Mouse (Mus musculus): ENCODE measurements around the gene Gabrg3. TPM values are rescaled to one million over a fixed set of nuclear protein-coding genes. Genes with fewer than 3 reads are reported as not detected.

The Gabrg3 gene
- total RNA-seq, 1 experiment, result 0.27 TPM

DNA sequence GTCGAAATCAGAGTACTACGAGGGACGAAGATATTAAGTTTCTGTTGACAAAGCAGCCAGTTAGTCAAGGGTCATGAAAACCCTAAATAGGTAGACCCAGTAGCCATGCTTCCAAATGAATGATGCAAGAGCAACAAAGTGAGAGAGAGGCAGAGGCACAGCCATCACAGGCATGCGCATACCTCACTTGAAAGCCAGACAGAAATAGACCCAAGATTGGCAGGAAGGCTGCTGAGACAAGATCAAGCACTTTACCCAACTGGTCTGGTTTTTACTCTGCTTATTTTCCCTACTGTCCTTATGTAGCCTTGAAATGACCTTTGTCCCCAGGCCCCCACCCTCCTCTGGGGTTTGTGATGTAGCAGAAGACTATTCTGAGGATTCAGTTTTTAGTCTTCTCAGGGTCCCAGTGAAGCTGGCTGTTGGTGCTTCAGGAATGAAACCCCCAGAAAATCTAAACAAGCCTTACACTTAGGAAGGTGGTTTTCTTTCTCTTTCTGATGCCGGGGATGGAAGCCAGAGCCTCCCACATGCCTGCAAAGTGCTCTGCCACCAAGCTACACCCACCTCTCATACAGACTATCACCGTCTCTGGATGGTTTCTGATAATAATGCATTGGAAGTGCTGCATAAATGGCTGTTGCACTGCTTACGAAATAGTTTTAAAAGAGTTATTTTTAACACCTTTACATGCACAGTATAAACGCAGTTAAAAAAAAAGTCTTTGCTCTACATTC is 30.3 kb downstream of the Gabrg3 start:
- no peak for DNase-seq (ENCODE audit: low read depth, low spot score)
- no peak overlapping the region for H3K27ac ChIP-seq (ENCODE audit: insufficient read depth, low read depth, low read length, poor library complexity, severe bottlenecking)
- H3K36me3 ChIP-seq (ENCODE audit: control insufficient read depth, insufficient read depth, low read length, poor library complexity, severe bottlenecking), result no peaks in the 10 kb centered on the region
- H3K4me3 ChIP-seq (ENCODE audit: insufficient read depth in 1 of 2, low read depth in 1 of 2, low read length in 2 of 2, poor library complexity in 1 of 2, severe bottlenecking in 1 of 2), result no peak overlapping the region
- H3K9ac ChIP-seq (ENCODE audit: insufficient read depth, low read depth, low read length, poor library complexity, severe bottlenecking), result no peak overlapping the region
- TF ChIP-seq ZC3H11A (IDR thresholded peaks at IDR 0.05; ENCODE audit: borderline replicate concordance, low read depth, low read length) (no peak), MAFK (IDR thresholded peaks at IDR 0.05; ENCODE audit: insufficient read depth, low read depth, low read length) (no peak)
- in situ Hi-C loops (cut with MboI; ENCODE audit: low sequenced_read_pairs in 2 of 2, unreplicated experiment in 2 of 2), result no loop called here
- H3K4me1 ChIP-seq (ENCODE audit: control insufficient read depth in 2 of 2, insufficient read depth in 2 of 2, low read length in 2 of 2, poor library complexity in 1 of 2), result no peaks in the 10 kb centered on the region; a peak in 1 of 4 replicates
- no peaks in the 10 kb centered on the region for H3K9me3 ChIP-seq (ENCODE audit: control insufficient read depth, insufficient read depth, low read depth, low read length)

DNA sequence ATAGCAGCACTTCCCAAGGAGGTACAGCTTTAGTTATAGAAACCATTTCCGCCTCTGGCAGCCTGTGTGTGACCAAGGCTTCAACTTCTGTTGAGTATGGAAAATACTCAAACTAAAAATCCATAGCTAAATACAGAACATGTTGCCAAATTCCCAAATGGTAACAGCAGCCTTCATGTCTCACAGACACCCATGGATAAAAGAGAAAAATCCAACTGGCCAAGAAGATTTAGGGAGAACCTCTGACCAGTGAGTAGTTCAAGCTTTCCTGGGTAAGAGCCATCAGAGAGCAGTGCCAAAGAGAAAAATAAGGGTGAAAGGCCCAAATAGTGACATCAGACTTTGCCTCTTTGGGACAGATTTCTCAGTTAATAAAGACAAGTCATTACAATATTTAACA is 38.2 kb downstream of the Gabrg3 start:
- no peak for DNase-seq (ENCODE audit: low read depth, low spot score)
- Histone ChIP-seq H3K4me1 (ENCODE audit: control insufficient read depth in 2 of 2, insufficient read depth in 2 of 2, low read length in 2 of 2, poor library complexity in 1 of 2) (no peaks in the 10 kb centered on the region), H3K4me3 (ENCODE audit: insufficient read depth in 1 of 2, low read depth in 1 of 2, low read length in 2 of 2, poor library complexity in 1 of 2, severe bottlenecking in 1 of 2) (no peak overlapping the region), H3K36me3 (ENCODE audit: control insufficient read depth, insufficient read depth, low read length, poor library complexity, severe bottlenecking) (no peaks in the 10 kb centered on the region), H3K9me3 (ENCODE audit: control insufficient read depth, insufficient read depth, low read depth, low read length) (no peaks in the 10 kb centered on the region), H3K27ac (ENCODE audit: insufficient read depth, low read depth, low read length, poor library complexity, severe bottlenecking) (no peak overlapping the region), H3K9ac (ENCODE audit: insufficient read depth, low read depth, low read length, poor library complexity, severe bottlenecking) (no peak overlapping the region)
- in situ Hi-C loops (cut with MboI; ENCODE audit: low sequenced_read_pairs in 2 of 2, unreplicated experiment in 2 of 2), result no loop called here
- TF ChIP-seq ZC3H11A (IDR thresholded peaks at IDR 0.05; ENCODE audit: borderline replicate concordance, low read depth, low read length) (no peak), ZNF384 (IDR thresholded peaks at IDR 0.05; ENCODE audit: low read depth, low read length) (no peak), CHD2 (IDR thresholded peaks at IDR 0.05; ENCODE audit: low read depth, low read length) (no peak), MAFK (IDR thresholded peaks at IDR 0.05; ENCODE audit: insufficient read depth, low read depth, low read length) (no peak), HCFC1 (IDR thresholded peaks at IDR 0.05; ENCODE audit: borderline replicate concordance, insufficient read depth, low read length) (no peak)

- no peak for DNase-seq (ENCODE audit: low read depth, low spot score)
- Histone ChIP-seq H3K4me3 (ENCODE audit: insufficient read depth in 1 of 2, low read depth in 1 of 2, low read length in 2 of 2, poor library complexity in 1 of 2, severe bottlenecking in 1 of 2) (no peak overlapping the region), H3K27ac (ENCODE audit: insufficient read depth, low read depth, low read length, poor library complexity, severe bottlenecking) (no peak overlapping the region), H3K9me3 (ENCODE audit: control insufficient read depth, insufficient read depth, low read depth, low read length) (no peaks in the 10 kb centered on the region), H3K4me1 (ENCODE audit: control insufficient read depth in 2 of 2, insufficient read depth in 2 of 2, low read length in 2 of 2, poor library complexity in 1 of 2) (no peaks in the 10 kb centered on the region), H3K9ac (ENCODE audit: insufficient read depth, low read depth, low read length, poor library complexity, severe bottlenecking) (no peak overlapping the region), H3K36me3 (ENCODE audit: control insufficient read depth, insufficient read depth, low read length, poor library complexity, severe bottlenecking) (no peaks in the 10 kb centered on the region)
- in situ Hi-C loops (cut with MboI; ENCODE audit: low sequenced_read_pairs in 2 of 2, unreplicated experiment in 2 of 2), result no loop called here
- no peak for TF ChIP-seq MAFK (IDR thresholded peaks at IDR 0.05; ENCODE audit: insufficient read depth, low read depth, low read length)
- no peak for TF ChIP-seq ZC3H11A (IDR thresholded peaks at IDR 0.05; ENCODE audit: borderline replicate concordance, low read depth, low read length)
- TF ChIP-seq HCFC1 (IDR thresholded peaks at IDR 0.05; ENCODE audit: borderline replicate concordance, insufficient read depth, low read length), result no peak
- TF ChIP-seq ZNF384 (IDR thresholded peaks at IDR 0.05; ENCODE audit: low read depth, low read length), result no peak
- TF ChIP-seq CHD2 (IDR thresholded peaks at IDR 0.05; ENCODE audit: low read depth, low read length), result no peak
Observed at GRCm38 (mm10) chr7:57341910-57342309, 45.1 kb downstream of the Gabrg3 start.

GRCm38 (mm10) chr7:57331211-57331610 is 55.8 kb downstream of the Gabrg3 start:
- Histone ChIP-seq H3K4me3 (ENCODE audit: insufficient read depth in 1 of 2, low read depth in 1 of 2, low read length in 2 of 2, poor library complexity in 1 of 2, severe bottlenecking in 1 of 2) (no peak overlapping the region), H3K36me3 (ENCODE audit: control insufficient read depth, insufficient read depth, low read length, poor library complexity, severe bottlenecking) (no peaks in the 10 kb centered on the region), H3K9ac (ENCODE audit: insufficient read depth, low read depth, low read length, poor library complexity, severe bottlenecking) (no peak overlapping the region), H3K27ac (ENCODE audit: insufficient read depth, low read depth, low read length, poor library complexity, severe bottlenecking) (no peak overlapping the region), H3K9me3 (ENCODE audit: control insufficient read depth, insufficient read depth, low read depth, low read length) (no peaks in the 10 kb centered on the region), H3K4me1 (ENCODE audit: control insufficient read depth in 2 of 2, insufficient read depth in 2 of 2, low read length in 2 of 2, poor library complexity in 1 of 2) (no peaks in the 10 kb centered on the region)
- in situ Hi-C loops (cut with MboI; ENCODE audit: low sequenced_read_pairs in 2 of 2, unreplicated experiment in 2 of 2), result no loop called here
- no peak for TF ChIP-seq MAFK (IDR thresholded peaks at IDR 0.05; ENCODE audit: insufficient read depth, low read depth, low read length)
- TF ChIP-seq ZNF384 (IDR thresholded peaks at IDR 0.05; ENCODE audit: low read depth, low read length), result no peak
- TF ChIP-seq ZC3H11A (IDR thresholded peaks at IDR 0.05; ENCODE audit: borderline replicate concordance, low read depth, low read length), result no peak
- TF ChIP-seq CHD2 (IDR thresholded peaks at IDR 0.05; ENCODE audit: low read depth, low read length), result no peak
- no peak for TF ChIP-seq HCFC1 (IDR thresholded peaks at IDR 0.05; ENCODE audit: borderline replicate concordance, insufficient read depth, low read length)
- no peak for DNase-seq (ENCODE audit: low read depth, low spot score)

- Histone ChIP-seq H3K27ac (ENCODE audit: insufficient read depth, low read depth, low read length, poor library complexity, severe bottlenecking) (no peak overlapping the region), H3K4me1 (ENCODE audit: control insufficient read depth in 2 of 2, insufficient read depth in 2 of 2, low read length in 2 of 2, poor library complexity in 1 of 2) (no peaks in the 10 kb centered on the region), H3K4me3 (ENCODE audit: insufficient read depth in 1 of 2, low read depth in 1 of 2, low read length in 2 of 2, poor library complexity in 1 of 2, severe bottlenecking in 1 of 2) (no peak overlapping the region), H3K9ac (ENCODE audit: insufficient read depth, low read depth, low read length, poor library complexity, severe bottlenecking) (no peak overlapping the region), H3K9me3 (ENCODE audit: control insufficient read depth, insufficient read depth, low read depth, low read length) (no peaks in the 10 kb centered on the region), H3K36me3 (ENCODE audit: control insufficient read depth, insufficient read depth, low read length, poor library complexity, severe bottlenecking) (no peaks in the 10 kb centered on the region)
- in situ Hi-C loops (cut with MboI; ENCODE audit: low sequenced_read_pairs in 2 of 2, unreplicated experiment in 2 of 2), result no loop called here
- no peak for DNase-seq (ENCODE audit: low read depth, low spot score)
- TF ChIP-seq HCFC1 (IDR thresholded peaks at IDR 0.05; ENCODE audit: borderline replicate concordance, insufficient read depth, low read length) (no peak), MAFK (IDR thresholded peaks at IDR 0.05; ENCODE audit: insufficient read depth, low read depth, low read length) (no peak), ZNF384 (IDR thresholded peaks at IDR 0.05; ENCODE audit: low read depth, low read length) (no peak), ZC3H11A (IDR thresholded peaks at IDR 0.05; ENCODE audit: borderline replicate concordance, low read depth, low read length) (no peak), CHD2 (IDR thresholded peaks at IDR 0.05; ENCODE audit: low read depth, low read length) (no peak)
Observed at GRCm38 (mm10) chr7:57330240-57330639, 56.7 kb downstream of the Gabrg3 start.

Measured in ES-E14 (cell line).